Mouse (Mus musculus) forebrain, embryonic 11.5 days (tissue): ENCODE data around the gene Tfeb. TPM values are rescaled to one million over a fixed set of nuclear protein-coding genes. Genes with fewer than 3 reads are reported as not detected.
A peak's percentile ranks its signal among the peaks of the same experiment; 100 is the strongest.

Experiments used
- ATAC-seq: fragments of 200-750 bp; cut with Nextera tagmentation; replicated peaks from 2 replicates; pipeline ENCODE4 v1.8.0; 2017; ENCODE audit warnings: moderate TSS enrichment; ENCODE audit not compliant: low FRiP score
- DNase-seq: peaks from one replicate; pipeline ENCODE4 v3.0.0-alpha.2; 2017; ENCODE audit warnings: low spot score
- H3K27ac ChIP-seq: fragments of 300-500 bp; sonication (generic); 2 replicates; pipeline ENCODE4 v1.5.1; 2014; ENCODE audit warnings: low read depth, low read length
- H3K27me3 ChIP-seq: fragments of 300-500 bp; sonication (generic); 2 replicates; pipeline ENCODE4 v1.6.1; 2014; ENCODE audit warnings: mild to moderate bottlenecking, low read length, mixed read lengths; ENCODE audit not compliant: control insufficient read depth, insufficient read depth
- H3K36me3 ChIP-seq: fragments of 300-500 bp; sonication (generic); 2 replicates; pipeline ENCODE4 v1.6.1; 2014; ENCODE audit warnings: mild to moderate bottlenecking, low read length, moderate library complexity, mixed read lengths; ENCODE audit not compliant: control insufficient read depth, insufficient read depth
- H3K4me1 ChIP-seq: fragments of 300-500 bp; sonication (generic); replicated peaks from 2 replicates; pipeline ENCODE4 v1.6.1; 2014; ENCODE audit warnings: low read length, mixed read lengths; ENCODE audit not compliant: control insufficient read depth, insufficient read depth
- H3K4me2 ChIP-seq: fragments of 300-500 bp; sonication (generic); 2 replicates; pipeline ENCODE4 v1.6.1; 2014; ENCODE audit warnings: low read depth, mild to moderate bottlenecking, low read length, moderate library complexity, mixed read lengths; ENCODE audit not compliant: severe bottlenecking
- H3K4me3 ChIP-seq: fragments of 300-500 bp; sonication (generic); 2 replicates; pipeline ENCODE4 v1.5.1; 2014; ENCODE audit warnings: low read depth, low read length
- H3K9ac ChIP-seq: fragments of 300-500 bp; sonication (generic); 2 replicates; pipeline ENCODE4 v1.6.1; 2014; ENCODE audit warnings: low read length
- H3K9me3 ChIP-seq: fragments of 300-500 bp; sonication (generic); 2 replicates; pipeline ENCODE4 v1.6.1; 2016; ENCODE audit warnings: low read length, mixed read lengths; ENCODE audit not compliant: control insufficient read depth
- WGBS: fragments of 180-500 bp; shearing (Covaris S2); extraction: QIAGEN DNeasy Blood & Tissue Kit; methylation state at CpG from one replicate; pipeline ENCODE4 v1.1.7; 2014; 5-methylcytosine and 5-hydroxymethylcytosine counted together
- polyA plus RNA-seq: library from polyadenylated mRNA; unstranded; fragments of >200 nt; fragmentation: Nextera tagmentation; extraction: Ambion mirVana; gene quantifications from 2 replicates; pipeline ENCODE4 v1.2.1, GENCODE M21; 2014

The Tfeb gene
- polyA plus RNA-seq, 1 experiment from 2014 or later: 1.9 TPM

DNA sequence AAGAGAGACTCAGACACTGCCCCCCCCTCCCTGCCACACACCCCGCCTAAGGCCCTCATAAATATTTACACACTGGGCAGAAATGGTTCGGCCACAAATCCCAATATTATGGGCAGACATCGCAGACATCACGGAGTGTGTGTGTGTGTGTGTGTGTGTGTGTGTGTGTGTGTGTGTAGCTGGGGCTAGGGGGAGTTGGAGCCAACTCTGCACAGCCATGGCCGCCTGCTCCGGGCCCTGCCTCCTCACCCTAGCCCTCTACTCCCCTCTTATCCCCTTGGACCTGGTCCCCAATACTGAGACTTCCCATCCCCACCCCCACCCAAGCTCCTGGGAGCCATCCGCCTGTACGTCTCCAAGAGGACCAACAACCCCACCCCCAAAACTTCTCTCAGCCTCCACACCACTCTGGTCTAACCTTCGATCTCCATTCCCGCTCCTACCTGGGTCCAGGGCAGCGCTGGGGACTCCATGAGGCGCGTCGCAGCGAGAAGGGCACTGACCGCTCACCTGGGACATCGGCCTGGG lies 95.7 kb downstream of the Tfeb start:
- Histone ChIP-seq H3K9ac (peak overlapping the region; percentile 58), H3K36me3 (no peaks in the 10 kb centered on the region), H3K27ac (no peak overlapping the region), H3K4me3 (peak overlapping the region; percentile 55), H3K4me2 (peak overlapping the region; percentile 93), H3K27me3 (peaks cover 22% of the 10 kb centered on the region), H3K9me3 (no peaks in the 10 kb centered on the region), H3K4me1 (peaks cover 20% of the 10 kb centered on the region)
- peak; percentile 66 for DNase-seq
- ATAC-seq: peak; percentile 65
- 2% methylated on average over 17 of the region's 17 CpGs for WGBS

DNA sequence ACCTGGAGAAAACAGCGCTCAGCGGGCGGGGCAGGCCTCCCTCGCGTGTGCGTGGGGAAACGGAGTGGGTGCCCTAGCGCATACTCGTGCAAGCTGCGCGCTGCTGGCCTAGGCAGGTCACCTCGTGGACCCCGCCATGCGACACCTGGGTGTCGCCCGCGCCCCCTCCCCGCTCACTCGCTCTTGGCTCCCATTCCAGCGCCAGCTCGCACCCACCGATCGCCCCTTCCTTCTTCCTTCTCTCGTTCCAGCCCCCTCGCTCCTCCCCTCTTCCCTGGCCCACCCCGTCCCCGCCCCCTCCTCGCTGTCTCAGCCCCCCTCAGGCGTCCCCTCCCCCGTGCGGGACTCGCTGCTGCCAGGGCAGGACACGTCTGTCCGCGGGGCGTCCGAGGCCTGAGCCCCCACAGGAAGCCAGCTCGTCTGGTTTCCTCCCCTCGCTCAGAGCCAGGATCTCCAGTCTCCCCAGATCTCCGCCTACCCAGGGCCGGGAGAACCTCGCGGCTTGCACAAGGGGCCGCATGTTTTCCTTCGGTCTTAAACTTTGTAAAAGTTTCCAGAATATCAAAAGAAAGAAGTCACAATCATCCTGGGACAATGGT lies 96.3 kb downstream of the Tfeb start:
- H3K9me3 ChIP-seq: no peaks in the 10 kb centered on the region
- peaks cover 22% of the 10 kb centered on the region for H3K27me3 ChIP-seq
- H3K4me2 ChIP-seq: peak overlapping the region; percentile 93
- peak overlapping the region; percentile 58 for H3K9ac ChIP-seq
- H3K27ac ChIP-seq: no peak overlapping the region
- WGBS: 1% methylated on average over 45 of the region's 45 CpGs
- peaks cover 20% of the 10 kb centered on the region for H3K4me1 ChIP-seq
- DNase-seq: peak; percentile 85
- peak; percentile 68 for ATAC-seq
- H3K36me3 ChIP-seq: no peaks in the 10 kb centered on the region
- H3K4me3 ChIP-seq: peak overlapping the region; percentile 55

DNA sequence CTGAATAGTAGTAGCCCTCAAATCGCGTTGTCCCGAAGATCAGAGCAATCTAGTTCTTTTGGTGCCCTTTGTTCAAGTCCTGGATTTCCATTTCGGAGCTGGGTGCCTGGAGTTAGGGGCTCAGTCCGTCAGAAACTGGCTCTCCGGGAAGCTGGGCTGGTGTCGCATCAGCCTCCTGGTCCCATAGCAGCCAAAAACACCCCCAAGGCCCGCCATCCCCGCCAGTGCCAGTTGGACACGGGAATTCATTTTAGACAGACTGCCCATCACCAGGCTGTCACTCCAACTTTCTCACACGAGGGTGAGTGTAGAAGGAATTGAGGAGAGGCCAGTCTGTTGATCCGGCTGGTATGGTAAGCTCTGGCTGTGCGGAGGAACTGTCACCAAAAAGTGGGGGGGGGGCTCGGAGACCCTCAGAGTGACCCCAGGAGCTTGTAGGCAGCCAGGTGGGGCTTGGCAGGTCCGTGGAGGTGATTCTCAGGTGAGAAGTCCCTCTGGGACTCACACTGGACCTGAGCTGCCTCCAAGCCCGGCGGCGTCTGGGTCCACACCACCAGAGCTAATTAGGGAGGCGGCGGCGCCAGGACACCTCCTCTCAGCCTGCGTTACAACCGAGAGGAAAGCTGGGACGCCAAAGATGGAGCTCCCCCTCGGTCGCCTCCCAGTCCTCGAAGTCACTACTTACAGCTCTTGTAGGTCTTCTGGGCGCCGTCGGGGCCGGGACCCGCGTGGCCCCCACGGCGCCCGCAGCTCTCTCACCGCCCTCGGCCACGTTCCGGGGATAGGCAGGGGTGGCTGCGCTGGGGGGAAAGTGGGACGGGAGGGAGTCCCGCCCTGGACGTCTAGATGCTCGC lies 97.0 kb downstream of the Tfeb start:
- Histone ChIP-seq H3K4me2 (peak overlapping the region; percentile 93), H3K4me1 (peaks cover 20% of the 10 kb centered on the region), H3K9ac (peak overlapping the region; percentile 58), H3K4me3 (peak overlapping the region; percentile 55), H3K9me3 (no peaks in the 10 kb centered on the region), H3K27me3 (peaks cover 22% of the 10 kb centered on the region), H3K36me3 (no peaks in the 10 kb centered on the region), H3K27ac (no peak overlapping the region)
- WGBS: under 1% methylated on average over 45 of the region's 45 CpGs
- DNase-seq (peak; percentile 61), ATAC-seq (no peak)

DNA sequence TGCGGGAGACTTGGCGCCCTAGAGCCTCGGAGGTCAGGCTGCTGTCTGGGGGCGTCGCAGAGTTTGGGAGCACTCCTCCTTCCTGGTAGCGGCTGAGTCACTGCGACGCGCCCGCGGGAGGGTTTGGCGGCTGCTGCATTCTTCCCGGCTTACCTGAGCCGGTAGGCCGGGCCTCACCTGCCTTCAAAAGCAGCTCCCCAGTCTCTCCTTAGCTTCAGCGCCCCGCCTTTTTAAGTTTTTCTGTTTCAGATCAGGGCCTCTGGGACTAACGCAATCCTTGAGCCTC lies 97.6 kb downstream of the Tfeb start, which contains the start of gene Mdfi:
Gene Mdfi, minus strand, starts transcription at position 210 of the 286 bp plus-strand sequence.
- ATAC-seq: no peak
- Histone ChIP-seq H3K9me3 (no peaks in the 10 kb centered on the region), H3K4me3 (peak within 1 kb of the TSS; percentile 55), H3K4me1 (peaks cover 20% of the 10 kb centered on the region), H3K4me2 (peak within 1 kb of the TSS; percentile 93), H3K36me3 (no peaks in the 10 kb centered on the region), H3K9ac (no peak within 1 kb of the TSS; the same call in none of the 2 replicates), H3K27me3 (peaks cover 22% of the 10 kb centered on the region), H3K27ac (no peak within 1 kb of the TSS)
- 2% methylated on average over 18 of the region's 18 CpGs for WGBS
- DNase-seq: no peak

DNA sequence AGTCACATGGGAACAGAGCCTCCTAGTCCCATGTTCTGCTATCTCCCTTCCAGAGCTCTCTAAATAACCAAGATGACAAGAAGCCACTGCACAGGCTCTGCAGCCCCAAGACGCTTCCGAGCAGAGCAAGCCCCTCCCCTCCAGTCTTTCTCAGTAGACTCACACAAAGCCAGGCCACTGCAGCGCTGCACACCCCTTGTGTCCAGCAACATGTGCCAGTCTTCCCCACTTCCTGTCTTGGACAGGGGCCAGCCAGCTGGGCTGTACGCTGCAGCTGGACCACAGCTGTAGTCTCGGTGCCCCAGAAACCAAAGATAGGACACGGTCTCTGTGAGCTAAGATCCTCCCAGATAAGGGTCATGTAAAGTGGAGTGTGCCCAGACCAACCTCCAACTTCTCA lies 101.0 kb downstream of the Tfeb start:
- ATAC-seq (no peak), DNase-seq (no peak)
- 63% methylated on average over 6 of the region's 6 CpGs for WGBS
- no peak overlapping the region for H3K9ac ChIP-seq
- peaks cover 22% of the 10 kb centered on the region for H3K27me3 ChIP-seq
- peaks cover 6% of the 10 kb centered on the region for H3K4me1 ChIP-seq
- H3K27ac ChIP-seq: no peak overlapping the region
- no peaks in the 10 kb centered on the region for H3K36me3 ChIP-seq
- H3K4me3 ChIP-seq: no peak overlapping the region
- H3K9me3 ChIP-seq: no peaks in the 10 kb centered on the region
- H3K4me2 ChIP-seq: no peak overlapping the region

DNA sequence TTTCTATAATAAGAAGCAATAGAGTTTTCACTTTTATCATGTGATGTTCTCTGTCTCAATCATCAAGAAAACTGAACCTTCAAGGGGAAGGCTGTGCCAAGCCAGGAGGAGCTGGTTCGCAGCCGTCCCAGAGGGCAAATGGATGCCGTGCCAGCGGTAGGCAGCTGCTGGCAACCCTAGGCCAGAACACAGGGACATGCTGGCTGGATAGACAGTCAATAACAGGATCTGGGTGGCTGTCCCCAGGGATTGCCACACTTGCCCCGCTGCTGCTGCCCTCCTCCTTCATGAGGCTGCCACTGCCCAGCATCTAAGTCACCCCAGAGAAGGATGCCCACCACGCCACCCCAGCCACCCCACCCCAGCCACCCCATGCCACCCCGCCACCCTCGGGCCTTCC lies 104.7 kb downstream of the Tfeb start:
- DNase-seq: no peak
- Histone ChIP-seq H3K36me3 (no peaks in the 10 kb centered on the region), H3K4me3 (no peak overlapping the region), H3K4me2 (no peak overlapping the region), H3K9me3 (no peaks in the 10 kb centered on the region; the same call in 1 of the 2 replicates), H3K27ac (no peak overlapping the region), H3K27me3 (no peaks in the 10 kb centered on the region), H3K9ac (no peak overlapping the region), H3K4me1 (no peaks in the 10 kb centered on the region)
- ATAC-seq: no peak
- 82% methylated on average over 8 of the region's 8 CpGs for WGBS

Other genes starting within 250 kb of the Tfeb start
- gene Taf8, start 234.7 kb upstream of the Tfeb start, polyA plus RNA-seq: 29.6 and 32.2 TPM in 2 replicates
- 253 and 286 TPM in 2 replicates for gene Ccnd3, start 232.0 kb upstream of the Tfeb start, polyA plus RNA-seq
- 34.6 and 37.3 TPM in 2 replicates for gene Bysl, start 125.5 kb upstream of the Tfeb start, polyA plus RNA-seq
- gene Med20, start 125.4 kb upstream of the Tfeb start, polyA plus RNA-seq: 44.5 and 45.5 TPM in 2 replicates
- 2.4 and 3.6 TPM in 2 replicates for gene Gm20517, start 125.4 kb upstream of the Tfeb start, polyA plus RNA-seq
- gene Usp49, start 106.3 kb upstream of the Tfeb start, polyA plus RNA-seq: 7.2 and 8.1 TPM in 2 replicates
- gene Tomm6, start 48.6 kb upstream of the Tfeb start, polyA plus RNA-seq: 326 and 354 TPM in 2 replicates
- 8.3 and 8.4 TPM in 2 replicates for gene Frs3, start 48.0 kb upstream of the Tfeb start, polyA plus RNA-seq
- 1.4 and 1.6 TPM in 2 replicates for gene Gm21981, start 42.6 kb upstream of the Tfeb start, polyA plus RNA-seq
- 0.80 and 1.3 TPM in 2 replicates for gene Prickle4, start 42.3 kb upstream of the Tfeb start, polyA plus RNA-seq
- gene Pgc, start 10.2 kb upstream of the Tfeb start, polyA plus RNA-seq: not detected in 2 replicates
- 20.6 and 23.6 TPM in 2 replicates for gene Mdfi, start 97.7 kb downstream of the Tfeb start, polyA plus RNA-seq
- gene Foxp4, start 187.6 kb downstream of the Tfeb start, polyA plus RNA-seq: 26.1 and 27.8 TPM in 2 replicates